Mouse (Mus musculus): ENCODE measurements at regions not wholly inside any gene's neighbourhood (a gene's known extent, or its start where the extent isn't known, plus 50 kb on each side); places are given as distances from the start of the nearest gene placed in this dataset.
"Not testable (repeated sequence)": the region's sequence is repeated elsewhere in the genome, so short reads cannot be mapped to it uniquely, and the experiment has no call there.

DNA sequence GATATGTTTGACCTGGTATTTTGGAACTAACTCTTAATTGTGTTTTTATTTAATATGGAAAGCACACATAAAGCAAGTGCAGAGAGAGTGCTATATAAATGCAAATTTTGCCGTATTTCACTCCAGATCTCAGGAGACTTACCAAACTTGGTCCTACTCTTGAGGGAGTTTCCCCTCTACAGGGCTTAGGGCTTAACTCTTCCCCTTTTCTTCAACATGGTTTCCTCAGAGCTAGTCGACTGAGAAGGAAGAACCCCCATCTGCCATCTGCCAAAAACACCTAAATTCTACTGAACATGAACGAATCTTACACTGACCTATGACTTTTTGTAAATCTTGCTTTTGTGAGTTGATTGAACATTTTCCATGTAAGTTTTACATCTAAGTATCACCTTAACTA is 122.8 kb upstream of the Nebl start:
- no peak for DNase-seq (ENCODE audit: extremely low spot score in 1 of 2, low spot score in 2 of 2)
- intact Hi-C loops (cut with DNase I): loop anchor here (10.0 kb wide), 1 partner anchor 171 kb away; no protein-coding TSS in a partner anchor

DNA sequence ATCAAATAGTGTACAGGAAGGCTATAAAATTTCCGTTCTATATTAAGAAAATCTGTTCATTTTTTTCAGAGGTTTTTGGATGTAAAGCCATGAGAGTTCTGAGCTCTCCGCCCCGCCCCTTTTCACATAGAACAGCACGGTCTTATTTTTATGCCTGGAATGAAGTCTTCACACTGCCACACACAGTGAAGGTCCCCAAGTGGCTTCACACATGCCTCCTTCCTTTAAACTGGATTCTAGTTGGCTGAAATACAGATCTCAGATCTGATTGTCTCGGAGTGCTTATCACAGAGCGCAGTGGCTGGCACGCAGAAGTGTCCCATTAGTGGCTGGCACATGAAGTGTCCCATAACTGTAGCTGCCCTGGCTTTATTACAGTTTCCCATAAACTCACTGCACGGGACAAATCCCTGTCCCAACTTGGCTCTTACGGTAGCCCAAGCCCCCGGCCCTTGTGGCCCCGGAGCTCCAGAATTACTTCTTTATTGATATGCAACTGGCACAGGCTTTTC is 122.3 kb upstream of the Nebl start:
- no peak for DNase-seq (ENCODE audit: extremely low spot score in 1 of 2, low spot score in 2 of 2)
- intact Hi-C loops (cut with DNase I): loop anchor here (10.0 kb wide), 1 partner anchor 171 kb away; no protein-coding TSS in a partner anchor

DNA sequence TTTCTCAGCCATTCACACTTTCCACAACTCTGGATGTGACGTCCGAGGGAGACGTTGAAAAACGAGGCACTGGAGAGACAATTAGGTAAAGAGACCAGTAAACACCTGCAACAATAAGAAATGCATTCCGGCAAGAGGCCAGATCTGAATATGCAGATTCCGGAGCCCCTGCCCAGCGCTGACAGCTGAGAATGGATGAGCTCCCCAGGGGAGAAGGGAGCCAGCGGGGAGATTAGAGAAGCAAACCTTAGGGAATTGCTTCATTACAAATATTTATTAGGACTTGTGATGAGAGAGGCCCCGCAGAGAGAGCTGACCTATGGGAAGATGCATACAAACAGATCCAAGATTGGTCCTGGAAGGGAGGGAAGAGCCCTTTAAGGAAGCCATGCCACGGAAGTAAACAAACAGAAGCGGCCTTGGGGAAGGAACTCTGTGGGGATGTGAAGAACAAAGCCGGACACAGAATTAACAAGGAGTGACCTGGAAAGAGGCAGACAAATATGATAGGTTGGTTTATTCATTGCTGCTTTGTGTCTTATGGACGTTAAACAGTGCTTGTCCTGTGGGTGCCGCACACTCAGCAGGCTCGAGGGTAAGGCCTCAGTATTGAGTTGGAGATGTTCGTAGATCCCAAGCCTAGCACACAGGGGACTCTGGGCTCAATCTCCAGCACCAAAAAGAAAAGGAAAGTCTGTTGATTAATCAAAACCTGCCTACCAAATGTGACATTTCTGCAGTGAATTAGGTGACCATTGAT is 121.7 kb upstream of the Nebl start:
- intact Hi-C loops (cut with DNase I): loop anchor here (10.0 kb wide), 1 partner anchor 172 kb away; no protein-coding TSS in a partner anchor
- DNase-seq (ENCODE audit: extremely low spot score in 1 of 2, low spot score in 2 of 2): no peak

GRCm38 (mm10) chr2:17850741-17851140 is 119.5 kb upstream of the Nebl start:
- intact Hi-C loops (cut with DNase I): loop anchor here (10.0 kb wide), 1 partner anchor 174 kb away; no protein-coding TSS in a partner anchor
- DNase-seq (ENCODE audit: extremely low spot score in 1 of 2, low spot score in 2 of 2): no peak

DNA sequence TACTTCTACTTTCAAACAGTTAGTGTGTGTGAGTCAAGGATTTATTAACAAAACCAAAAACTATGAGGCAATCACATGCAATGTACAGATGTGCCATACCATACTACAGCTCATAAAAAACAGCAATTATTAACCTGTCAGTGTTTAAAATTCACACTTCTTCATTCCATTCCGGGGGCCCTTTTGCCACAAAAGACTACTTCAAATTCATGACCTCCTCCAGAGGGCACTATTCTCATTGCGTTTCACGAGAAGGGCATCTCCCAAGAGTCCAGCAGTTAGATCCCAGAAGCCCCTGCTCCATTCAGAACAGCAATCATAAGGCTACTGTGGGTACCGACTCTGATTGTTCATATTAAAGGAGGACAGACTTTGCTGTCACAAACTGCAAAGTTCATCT is 118.0 kb upstream of the Nebl start:
- intact Hi-C loops (cut with DNase I): no loop called here
- DNase-seq (ENCODE audit: extremely low spot score in 1 of 2, low spot score in 2 of 2): no peak

- DNase-seq (ENCODE audit: extremely low spot score in 1 of 2, low spot score in 2 of 2); intact Hi-C loops (cut with DNase I): not testable (repeated sequence)
Measured at GRCm38 (mm10) chr2:17845447-17846092, 114.3 kb upstream of the Nebl start.

GRCm38 (mm10) chr2:17844662-17845446 is 113.6 kb upstream of the Nebl start:
- DNase-seq (ENCODE audit: extremely low spot score in 1 of 2, low spot score in 2 of 2): no peak
- intact Hi-C loops (cut with DNase I): loop anchor here (5.0 kb wide), 1 partner anchor 423 kb away; no protein-coding TSS in a partner anchor

DNA sequence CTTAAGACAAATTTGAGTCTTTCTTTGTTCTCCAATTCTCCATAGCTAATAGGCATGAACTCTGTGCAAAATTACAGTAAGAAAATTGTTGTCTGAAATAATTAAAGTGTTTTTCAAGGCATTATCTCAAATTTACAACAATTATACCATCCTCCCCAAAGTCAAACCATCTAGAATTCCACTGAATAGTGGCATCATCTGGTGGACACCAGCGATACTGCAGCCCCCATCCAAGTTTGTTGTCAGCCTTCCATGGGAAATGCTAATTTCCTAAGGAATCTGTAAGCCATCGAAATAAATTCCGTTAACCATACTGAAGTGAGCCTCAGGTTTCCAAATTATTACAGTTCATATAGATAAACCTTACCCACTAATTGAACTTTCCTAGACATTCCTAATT is 110.7 kb upstream of the Nebl start:
- intact Hi-C loops (cut with DNase I): loop anchor here (5.0 kb wide), 1 partner anchor 420 kb away; no protein-coding TSS in a partner anchor
- peak; percentile 36 to 43 for DNase-seq (ENCODE audit: extremely low spot score in 1 of 2, low spot score in 2 of 2)

- DNase-seq (ENCODE audit: extremely low spot score in 1 of 2, low spot score in 2 of 2): no peak
Measured at GRCm38 (mm10) chr2:17841546-17841945, 110.3 kb upstream of the Nebl start.

DNA sequence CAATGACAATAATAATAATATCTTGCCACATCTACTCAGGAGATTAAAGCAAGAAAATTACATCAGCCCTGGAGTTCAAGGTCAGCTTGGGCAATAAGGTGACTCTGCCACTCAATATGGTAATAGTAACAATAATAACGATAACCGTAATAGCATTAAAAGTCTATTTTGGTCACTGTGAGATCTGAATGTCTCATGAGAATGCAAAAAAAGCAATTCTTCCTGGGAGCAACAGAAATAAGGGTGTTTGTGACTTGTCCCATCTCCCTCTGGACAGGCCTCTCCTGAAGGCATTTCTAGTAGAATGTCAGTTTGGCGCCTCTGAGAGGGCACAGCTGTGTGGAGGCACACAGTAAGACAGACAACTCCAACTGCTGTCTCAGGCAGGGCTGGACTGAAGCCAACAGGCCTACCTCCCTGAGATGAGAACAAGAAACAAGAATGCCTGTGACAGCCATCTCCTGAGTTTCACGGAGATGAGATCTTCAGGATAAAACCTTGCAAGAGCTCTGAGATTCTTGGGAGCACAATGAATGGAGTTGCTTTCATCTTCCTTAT is 109.8 kb upstream of the Nebl start:
- DNase-seq (ENCODE audit: extremely low spot score in 1 of 2, low spot score in 2 of 2): peak in 1 of 2 experiments; percentile 45
- intact Hi-C loops (cut with DNase I): loop anchor here (5.0 kb wide), 1 partner anchor 419 kb away; no protein-coding TSS in a partner anchor

More at GRCm38 (mm10) chr2:17841546-17841945, 110.3 kb upstream of the Nebl start:
- intact Hi-C loops (cut with DNase I): loop anchor here (5.0 kb wide), 1 partner anchor 419 kb away; no protein-coding TSS in a partner anchor

GRCm38 (mm10) chr2:17839649-17840048 is 108.4 kb upstream of the Nebl start:
- no peak for DNase-seq (ENCODE audit: extremely low spot score in 1 of 2, low spot score in 2 of 2)
- intact Hi-C loops (cut with DNase I): loop anchor here (2.0 to 5.0 kb wide), 3 partner anchors 107 to 417 kb away; partner anchors contain the start of gene Nebl

DNA sequence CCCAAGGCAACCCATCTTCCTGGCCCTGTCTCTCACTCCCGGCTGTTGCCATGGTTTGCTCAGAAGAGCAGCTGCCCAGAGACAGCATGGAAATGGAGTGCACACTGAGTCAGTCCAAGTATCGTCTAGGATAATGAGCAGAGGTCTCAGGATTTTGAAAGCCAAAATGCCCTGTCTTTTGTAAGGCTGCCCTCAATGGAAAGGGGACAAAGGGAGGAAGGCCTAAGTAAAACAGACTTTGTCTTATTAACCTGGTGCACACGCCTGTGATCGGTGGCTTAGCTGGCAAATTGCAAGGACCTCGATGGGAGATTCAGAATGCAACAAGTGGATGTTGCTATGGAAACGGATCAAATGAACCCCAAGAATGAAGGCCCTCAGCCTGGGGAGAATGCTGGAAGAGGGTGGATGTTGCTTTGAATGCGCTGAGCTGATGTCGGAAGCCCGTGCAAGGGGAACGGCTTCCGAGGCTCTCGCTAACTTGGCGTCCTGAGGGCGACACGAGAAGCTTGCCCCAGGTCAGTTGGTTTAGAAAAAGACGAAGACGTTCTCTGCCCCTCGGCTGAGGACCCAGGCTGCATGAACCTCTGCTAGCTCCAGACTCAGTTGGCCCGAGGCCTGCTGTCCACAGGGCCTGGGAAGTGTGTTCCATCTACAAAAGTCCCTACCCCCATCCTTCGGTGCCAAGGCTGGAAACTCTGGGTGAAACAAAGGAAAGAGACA is 107.8 kb upstream of the Nebl start:
- intact Hi-C loops (cut with DNase I): loop anchor here (2.0 to 5.0 kb wide), 2 partner anchors 107 to 194 kb away; partner anchors contain the start of gene Nebl
- DNase-seq (ENCODE audit: extremely low spot score in 1 of 2, low spot score in 2 of 2): peak; percentile 18 to 26

DNA sequence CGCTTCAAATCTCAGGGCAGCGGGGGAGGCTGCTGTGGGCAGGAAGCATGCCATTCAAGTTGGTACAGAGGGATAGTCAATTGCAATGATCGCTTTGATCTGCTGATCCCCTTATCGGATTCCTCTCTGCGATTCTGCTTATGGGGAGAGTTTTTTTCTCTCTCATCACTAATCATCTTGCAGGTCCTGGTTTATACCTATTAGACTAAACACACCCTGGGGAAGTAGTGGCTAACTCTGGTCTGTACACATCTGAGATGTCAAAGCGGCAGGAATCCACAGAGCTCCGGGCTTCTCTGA is 107.1 kb upstream of the Nebl start:
- DNase-seq (ENCODE audit: extremely low spot score in 1 of 2, low spot score in 2 of 2): no peak
- intact Hi-C loops (cut with DNase I): loop anchor here (2.0 to 5.0 kb wide), 2 partner anchors 106 to 194 kb away; partner anchors contain the start of gene Nebl

DNA sequence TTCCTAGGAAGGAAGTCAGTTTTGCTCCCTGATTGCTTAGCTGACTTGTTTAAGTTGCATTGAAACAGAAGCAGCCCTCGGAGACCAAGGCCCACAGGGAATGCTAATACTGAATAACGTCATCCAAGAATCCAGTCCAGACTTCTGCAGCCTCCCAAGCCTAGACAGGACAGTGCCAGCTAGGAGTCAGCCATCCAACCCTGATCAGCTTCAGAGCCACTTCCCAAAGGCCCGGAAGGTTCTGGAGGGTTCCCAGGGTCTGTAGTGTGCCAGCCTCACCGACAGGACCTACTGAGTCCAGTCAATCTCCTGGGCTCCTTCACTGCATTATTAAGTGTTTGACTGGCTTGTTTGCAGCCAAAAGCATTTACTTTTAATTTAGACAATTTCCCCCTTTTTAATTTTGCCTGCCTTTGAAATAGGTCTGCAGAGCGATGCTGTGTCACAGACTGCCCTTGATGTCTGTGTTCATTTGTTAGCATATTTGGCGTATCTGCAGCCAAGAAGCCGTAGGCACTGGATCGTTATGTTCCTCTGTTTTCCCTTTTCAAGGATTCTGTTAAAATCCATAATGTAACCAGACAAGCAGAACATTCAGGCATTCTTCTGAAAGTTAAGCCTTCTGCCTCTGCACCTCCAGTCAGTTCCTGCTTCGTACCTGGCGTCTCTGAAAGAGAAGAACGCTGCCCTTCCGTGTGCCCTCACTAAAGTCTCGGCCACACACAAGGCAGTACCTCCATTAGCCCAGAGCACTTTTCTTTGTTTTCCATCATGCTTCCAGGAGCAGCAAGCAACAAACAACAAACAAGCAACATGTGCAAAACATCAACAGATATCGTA is 106.5 kb upstream of the Nebl start:
- DNase-seq (ENCODE audit: extremely low spot score in 1 of 2, low spot score in 2 of 2): no peak
- intact Hi-C loops (cut with DNase I): loop anchor here (2.0 to 5.0 kb wide), 2 partner anchors 105 to 193 kb away; partner anchors contain the start of gene Nebl

DNA sequence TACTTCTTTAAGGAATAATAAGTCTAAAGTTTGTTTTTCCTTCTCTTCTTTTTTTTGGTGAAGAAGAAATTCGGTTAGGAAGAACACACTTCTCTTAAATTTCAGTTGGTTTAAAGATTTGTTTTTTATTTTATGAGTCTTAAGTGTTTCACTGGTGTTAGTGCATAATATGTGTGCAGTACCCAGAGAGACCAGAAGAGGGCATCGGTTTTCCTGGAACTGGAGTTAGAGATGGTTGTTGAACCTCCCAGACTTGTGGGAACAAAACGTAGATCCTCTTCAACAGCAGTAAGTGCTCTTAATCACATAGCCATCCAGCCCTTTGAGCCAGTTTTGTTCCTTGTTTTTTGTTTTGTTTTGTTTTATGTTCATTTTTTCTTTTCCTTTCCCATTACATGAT is 101.5 kb upstream of the Nebl start:
- intact Hi-C loops (cut with DNase I): no loop called here
- DNase-seq (ENCODE audit: extremely low spot score in 1 of 2, low spot score in 2 of 2): no peak

- intact Hi-C loops (cut with DNase I): no loop called here
- no peak for DNase-seq (ENCODE audit: extremely low spot score in 1 of 2, low spot score in 2 of 2)
Measured at GRCm38 (mm10) chr2:17830216-17830615, 99.0 kb upstream of the Nebl start.

DNA sequence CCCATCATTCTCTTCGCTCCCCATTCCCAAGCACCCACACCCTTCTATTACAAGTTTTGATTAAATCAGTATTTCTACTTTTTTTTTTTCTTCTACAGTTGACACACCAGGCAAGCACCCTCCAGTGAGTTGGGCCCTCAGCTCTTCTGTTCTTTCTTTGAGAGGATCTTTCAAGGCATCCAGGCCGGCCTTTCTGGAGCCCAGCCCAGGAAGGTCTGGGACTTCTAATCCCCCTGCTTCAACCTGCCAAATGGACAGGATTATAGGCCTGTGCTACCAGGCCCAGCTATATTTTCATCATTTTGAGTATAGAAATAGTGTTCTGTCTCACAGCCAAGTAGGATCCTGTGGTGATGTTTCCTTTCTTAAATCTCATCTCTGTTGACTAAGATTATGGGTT is 94.0 kb upstream of the Nebl start:
- no peak for DNase-seq (ENCODE audit: extremely low spot score in 1 of 2, low spot score in 2 of 2)
- intact Hi-C loops (cut with DNase I): no loop called here
